Mouse (Mus musculus): ENCODE data around the gene Shh. TPM values are rescaled to one million over a fixed set of nuclear protein-coding genes. Genes with fewer than 3 reads are reported as not detected.

Gene Shh
- polyA plus RNA-seq, 2 experiments: 0.04 TPM; not detected in 1

DNA sequence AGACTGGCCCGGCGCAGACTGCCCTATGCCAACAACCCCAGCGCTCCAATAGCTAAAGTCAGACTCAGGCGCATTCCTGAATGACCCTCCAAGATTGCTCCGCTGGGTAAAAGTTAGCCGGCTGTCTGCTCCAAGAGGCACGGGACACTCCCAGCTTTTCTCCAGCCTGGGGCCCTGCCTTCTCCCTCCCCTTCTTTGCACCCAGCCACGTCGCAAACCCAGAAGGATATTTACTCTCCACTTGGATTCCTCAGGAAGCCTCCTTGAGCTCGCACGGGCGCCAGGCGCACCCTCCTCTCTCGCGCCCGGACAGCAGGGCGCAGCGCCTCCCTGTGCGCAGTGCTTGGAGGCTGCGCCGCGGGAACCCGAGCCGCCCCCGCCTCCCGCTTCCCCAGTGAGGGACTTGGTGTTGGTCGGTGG, 8.2 kb downstream of the Shh start:
- Histone ChIP-seq H3K4me2 (ENCODE audit: low read depth) (no peak overlapping the region), H3K9me3 (ENCODE audit: control insufficient read depth, low read length) (no peaks in the 10 kb centered on the region), H3K27me3 (ENCODE audit: control insufficient read depth, insufficient read depth, low read length) (peaks cover 76% of the 10 kb centered on the region), H3K36me3 (replicated peaks; ENCODE audit: control insufficient read depth, insufficient read depth, low read depth) (no peaks in the 10 kb centered on the region), H3K9ac (replicated peaks) (no peak overlapping the region), H3K4me3 (ENCODE audit: insufficient read depth in 1 of 2, low read depth in 2 of 2, low read length in 2 of 2) (no peak overlapping the region), H3K4me1 (replicated peaks; ENCODE audit: control insufficient read depth in 2 of 2, insufficient read depth in 2 of 2, low read length in 1 of 2) (no peaks in the 10 kb centered on the region), H3K27ac (no peak overlapping the region)
- TF ChIP-seq EP300 (IDR thresholded peaks at IDR 0.05; ENCODE audit: low read depth) (no peak), CTCF (IDR thresholded peaks at IDR 0.05; ENCODE audit: low read depth) (no peak)
- 1% methylated on average over 27 of the region's 27 CpGs for WGBS (ENCODE audit: insufficient replicate concordance)
- DNase-seq (ENCODE audit: low read depth in 3 of 3, low spot score in 3 of 3) (no peak), ATAC-seq (ENCODE audit: insufficient read depth) (no peak)

DNA sequence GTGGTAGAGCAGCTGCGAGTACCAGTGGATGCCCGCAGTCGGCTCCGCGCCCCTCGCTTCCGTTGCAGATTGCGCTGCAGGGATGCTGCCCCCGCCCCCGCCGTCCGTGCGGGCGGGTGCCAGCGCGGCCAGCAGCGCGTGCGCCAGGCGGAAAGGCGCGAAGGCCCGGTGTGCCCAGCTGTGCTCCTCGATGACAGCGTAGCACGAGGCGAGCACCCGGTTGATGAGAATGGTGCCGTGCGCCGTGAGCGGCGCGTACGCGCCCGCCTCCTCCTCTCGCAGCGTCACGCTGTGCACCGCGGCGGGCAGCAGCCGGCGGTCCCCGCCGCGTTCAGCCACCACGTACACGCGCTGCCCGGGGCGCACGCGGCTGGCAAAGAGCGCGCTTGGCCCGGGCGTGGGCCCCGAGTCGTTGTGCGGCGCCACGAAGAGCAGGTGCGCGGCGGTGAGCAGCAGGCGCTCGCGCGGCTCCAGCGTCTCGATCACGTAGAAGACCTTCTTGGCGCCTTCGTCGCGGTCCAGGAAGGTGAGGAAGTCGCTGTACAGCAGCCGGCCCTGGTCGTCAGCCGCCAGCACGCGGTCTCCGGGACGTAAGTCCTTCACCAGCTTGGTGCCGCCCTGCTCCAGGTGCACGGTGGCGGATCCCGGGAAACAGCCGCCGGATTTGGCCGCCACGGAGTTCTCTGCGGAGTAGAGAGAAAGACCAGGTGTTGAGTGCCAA, 9.0 kb downstream of the Shh start:
- DNase-seq (ENCODE audit: low read depth in 3 of 3, low spot score in 3 of 3) (no peak), ATAC-seq (ENCODE audit: insufficient read depth) (no peak)
- peak overlapping the region; percentile 31; the same call in 1 of the 2 replicates for H3K4me2 ChIP-seq (ENCODE audit: low read depth)
- H3K27ac ChIP-seq: no peak overlapping the region
- peaks cover 68% of the 10 kb centered on the region for H3K27me3 ChIP-seq (ENCODE audit: control insufficient read depth, insufficient read depth, low read length)
- H3K4me1 ChIP-seq (replicated peaks; ENCODE audit: control insufficient read depth in 2 of 2, insufficient read depth in 2 of 2, low read length in 1 of 2): no peaks in the 10 kb centered on the region
- H3K9ac ChIP-seq (replicated peaks): no peak overlapping the region
- no peaks in the 10 kb centered on the region for H3K9me3 ChIP-seq (ENCODE audit: control insufficient read depth, low read length)
- TF ChIP-seq EP300 (IDR thresholded peaks at IDR 0.05; ENCODE audit: low read depth): no peak
- no peak for TF ChIP-seq CTCF (IDR thresholded peaks at IDR 0.05; ENCODE audit: low read depth)
- 2% methylated on average over 95 of the region's 95 CpGs for WGBS (ENCODE audit: insufficient replicate concordance)
- H3K4me3 ChIP-seq (ENCODE audit: insufficient read depth in 1 of 2, low read depth in 2 of 2, low read length in 2 of 2): 0 out of 4 replicates have a peak overlapping the region, but pooled peaks of 1 of the 2 experiments have one; percentile 14
- H3K36me3 ChIP-seq (replicated peaks; ENCODE audit: control insufficient read depth, insufficient read depth, low read depth): no peaks in the 10 kb centered on the region

DNA sequence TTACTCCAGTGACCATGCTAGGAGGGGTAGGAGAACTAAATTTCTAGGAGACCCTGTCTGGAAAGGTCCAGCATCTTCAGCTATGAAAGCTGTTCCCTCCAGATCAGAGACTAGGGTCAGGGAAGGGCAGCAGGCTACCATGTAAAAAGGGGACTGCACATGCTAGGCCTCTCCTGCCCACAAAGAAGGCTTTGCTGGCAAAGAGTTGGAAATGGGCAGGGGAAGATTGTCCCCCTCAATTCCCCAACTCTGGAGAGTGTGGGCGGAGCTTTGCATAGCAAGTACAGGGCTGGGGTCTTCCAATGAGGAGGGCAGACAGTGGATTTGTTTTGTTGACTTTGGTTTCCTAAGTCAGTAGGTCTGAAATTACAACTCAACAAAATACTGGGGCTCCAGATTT, 10.7 kb downstream of the Shh start:
- no peak overlapping the region for H3K4me2 ChIP-seq (ENCODE audit: low read depth)
- H3K9me3 ChIP-seq (ENCODE audit: control insufficient read depth, low read length): no peaks in the 10 kb centered on the region
- no peak for DNase-seq (ENCODE audit: low read depth in 3 of 3, low spot score in 3 of 3)
- 41% methylated on average over 1 of the region's 1 CpGs for WGBS (ENCODE audit: insufficient replicate concordance)
- no peaks in the 10 kb centered on the region for H3K36me3 ChIP-seq (replicated peaks; ENCODE audit: control insufficient read depth, insufficient read depth, low read depth)
- H3K4me1 ChIP-seq (replicated peaks; ENCODE audit: control insufficient read depth in 2 of 2, insufficient read depth in 2 of 2, low read length in 1 of 2): no peaks in the 10 kb centered on the region
- ATAC-seq (ENCODE audit: insufficient read depth): no peak
- H3K4me3 ChIP-seq (ENCODE audit: insufficient read depth in 1 of 2, low read depth in 2 of 2, low read length in 2 of 2): no peak overlapping the region
- H3K27me3 ChIP-seq (ENCODE audit: control insufficient read depth, insufficient read depth, low read length): peaks cover 51% of the 10 kb centered on the region
- no peak overlapping the region for H3K9ac ChIP-seq (replicated peaks)
- no peak overlapping the region for H3K27ac ChIP-seq
- TF ChIP-seq CTCF (IDR thresholded peaks at IDR 0.05; ENCODE audit: low read depth) (no peak), EP300 (IDR thresholded peaks at IDR 0.05; ENCODE audit: low read depth) (no peak)

DNA sequence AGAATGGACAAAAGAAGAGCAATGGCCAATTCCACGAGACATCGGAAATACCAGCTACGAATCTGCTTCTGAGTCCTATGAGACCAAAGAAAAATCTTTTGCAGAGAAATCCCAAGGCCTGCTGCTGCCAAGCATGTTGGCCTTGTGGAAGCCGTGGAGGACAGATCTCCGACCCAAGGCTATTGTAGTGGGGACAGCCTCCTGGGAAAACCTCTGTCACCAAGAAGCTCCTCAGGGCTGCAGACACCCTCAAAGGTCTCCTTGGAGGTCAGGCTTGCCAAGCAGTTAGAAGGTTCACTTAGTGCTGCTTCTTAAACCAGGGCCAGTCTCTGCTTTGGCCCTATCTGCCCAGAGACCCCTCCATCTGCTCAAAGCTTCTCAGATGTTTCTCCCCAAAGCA, 11.3 kb downstream of the Shh start:
- Histone ChIP-seq H3K27ac (no peak overlapping the region), H3K9me3 (ENCODE audit: control insufficient read depth, low read length) (no peaks in the 10 kb centered on the region), H3K9ac (replicated peaks) (no peak overlapping the region), H3K4me2 (ENCODE audit: low read depth) (no peak overlapping the region), H3K4me3 (ENCODE audit: insufficient read depth in 1 of 2, low read depth in 2 of 2, low read length in 2 of 2) (no peak overlapping the region), H3K4me1 (replicated peaks; ENCODE audit: control insufficient read depth in 2 of 2, insufficient read depth in 2 of 2, low read length in 1 of 2) (no peaks in the 10 kb centered on the region), H3K36me3 (replicated peaks; ENCODE audit: control insufficient read depth, insufficient read depth, low read depth) (no peaks in the 10 kb centered on the region), H3K27me3 (ENCODE audit: control insufficient read depth, insufficient read depth, low read length) (peaks cover 45% of the 10 kb centered on the region)
- no peak for ATAC-seq (ENCODE audit: insufficient read depth)
- 69% methylated on average over 5 of the region's 5 CpGs for WGBS (ENCODE audit: insufficient replicate concordance)
- no peak for DNase-seq (ENCODE audit: low read depth in 3 of 3, low spot score in 3 of 3)
- no peak for TF ChIP-seq CTCF (IDR thresholded peaks at IDR 0.05; ENCODE audit: low read depth)
- no peak for TF ChIP-seq EP300 (IDR thresholded peaks at IDR 0.05; ENCODE audit: low read depth)

DNA sequence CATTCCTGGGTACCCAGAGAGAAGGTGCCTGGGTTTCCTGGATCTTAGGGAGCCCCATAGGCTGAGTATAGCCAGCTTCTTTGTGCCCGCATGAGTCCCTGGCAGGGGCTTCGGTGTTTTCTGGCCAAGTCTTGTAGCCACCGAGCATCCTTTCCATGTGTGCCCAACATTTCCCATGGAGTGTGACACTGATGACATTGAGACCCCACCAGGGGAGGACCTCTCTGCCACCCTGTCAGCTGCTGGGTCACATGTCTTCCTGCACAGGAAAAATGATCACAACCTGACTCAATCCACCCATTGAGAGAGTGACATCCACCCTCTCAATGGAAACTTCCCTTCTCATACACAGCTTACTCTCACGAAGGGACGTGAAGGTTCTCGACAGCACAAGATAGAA, 12.5 kb downstream of the Shh start:
- TF ChIP-seq EP300 (IDR thresholded peaks at IDR 0.05; ENCODE audit: low read depth) (no peak), CTCF (IDR thresholded peaks at IDR 0.05; ENCODE audit: low read depth) (no peak)
- WGBS (ENCODE audit: insufficient replicate concordance): 63% methylated on average over 6 of the region's 6 CpGs
- H3K27ac ChIP-seq: no peak overlapping the region
- no peak overlapping the region for H3K4me2 ChIP-seq (ENCODE audit: low read depth)
- H3K9me3 ChIP-seq (ENCODE audit: control insufficient read depth, low read length): no peaks in the 10 kb centered on the region
- H3K4me3 ChIP-seq (ENCODE audit: insufficient read depth in 1 of 2, low read depth in 2 of 2, low read length in 2 of 2): no peak overlapping the region
- no peaks in the 10 kb centered on the region for H3K36me3 ChIP-seq (replicated peaks; ENCODE audit: control insufficient read depth, insufficient read depth, low read depth)
- no peaks in the 10 kb centered on the region for H3K4me1 ChIP-seq (replicated peaks; ENCODE audit: control insufficient read depth in 2 of 2, insufficient read depth in 2 of 2, low read length in 1 of 2)
- no peak for DNase-seq (ENCODE audit: low read depth in 3 of 3, low spot score in 3 of 3)
- no peak overlapping the region for H3K9ac ChIP-seq (replicated peaks)
- ATAC-seq (ENCODE audit: insufficient read depth): no peak
- H3K27me3 ChIP-seq (ENCODE audit: control insufficient read depth, insufficient read depth, low read length): peaks cover 33% of the 10 kb centered on the region
